Mouse (Mus musculus) gonadal fat pad, adult 2 months (tissue): ENCODE measurements around the gene Zfp568. TPM values are rescaled to one million over a fixed set of nuclear protein-coding genes. Genes with fewer than 3 reads are reported as not detected.

ENCODE experiments used
- DNase-seq: peaks from one replicate; pipeline ENCODE4 v3.0.0-alpha.2; 2012; ENCODE audit warnings: low read depth
- polyA plus RNA-seq: library from polyadenylated mRNA; depleted of rRNA; stranded (reverse); fragments of >200 nt; gene quantifications from 2 replicates; pipeline ENCODE4 v1.2.3, GENCODE M21; 2012

Gene Zfp568
- polyA plus RNA-seq, 1 experiment, result 5.2 TPM

- no peak for DNase-seq
Measured at GRCm38 (mm10) chr7:29989031-29989430, 5.3 kb downstream of the Zfp568 start.

GRCm38 (mm10) chr7:29992698-29993097 lies 8.9 kb downstream of the Zfp568 start:
- no peak for DNase-seq

GRCm38 (mm10) chr7:29993340-29993739 lies 9.6 kb downstream of the Zfp568 start:
- DNase-seq, result no peak

GRCm38 (mm10) chr7:29995134-29995533 lies 11.4 kb downstream of the Zfp568 start:
- no peak for DNase-seq

GRCm38 (mm10) chr7:30000601-30001000 lies 16.8 kb downstream of the Zfp568 start:
- no peak for DNase-seq

GRCm38 (mm10) chr7:30007601-30008000 lies 23.8 kb downstream of the Zfp568 start:
- no peak for DNase-seq

- DNase-seq, result no peak
Measured at GRCm38 (mm10) chr7:30008020-30008690, 24.4 kb downstream of the Zfp568 start.

GRCm38 (mm10) chr7:30009321-30010085 lies 25.7 kb downstream of the Zfp568 start:
- no peak for DNase-seq

- DNase-seq, result no peak
Measured at GRCm38 (mm10) chr7:30010551-30011195, 26.9 kb downstream of the Zfp568 start.

- DNase-seq, result no peak
Measured at GRCm38 (mm10) chr7:30012956-30013363, 29.2 kb downstream of the Zfp568 start.

GRCm38 (mm10) chr7:30017226-30017625 lies 33.5 kb downstream of the Zfp568 start:
- DNase-seq, result no peak

GRCm38 (mm10) chr7:30019543-30019942 lies 35.8 kb downstream of the Zfp568 start:
- DNase-seq, result no peak

- DNase-seq, result no peak
Measured at GRCm38 (mm10) chr7:30023324-30023723, 39.6 kb downstream of the Zfp568 start.

- DNase-seq, result no peak
Measured at GRCm38 (mm10) chr7:30023800-30024199, 40.0 kb downstream of the Zfp568 start.

- no peak for DNase-seq
Measured at GRCm38 (mm10) chr7:30025358-30025757, 41.6 kb downstream of the Zfp568 start.

- no peak for DNase-seq
Measured at GRCm38 (mm10) chr7:30027331-30027730, 43.6 kb downstream of the Zfp568 start.

- DNase-seq, result no peak
Measured at GRCm38 (mm10) chr7:30028572-30028971, 44.8 kb downstream of the Zfp568 start.

- DNase-seq, result no peak
Measured at GRCm38 (mm10) chr7:30030677-30031076, 46.9 kb downstream of the Zfp568 start.

GRCm38 (mm10) chr7:30031379-30031778 lies 47.6 kb downstream of the Zfp568 start:
- no peak for DNase-seq

GRCm38 (mm10) chr7:30034331-30034730 lies 50.6 kb downstream of the Zfp568 start:
- no peak for DNase-seq

GRCm38 (mm10) chr7:30044354-30044753 lies 60.6 kb downstream of the Zfp568 start:
- no peak for DNase-seq

GRCm38 (mm10) chr7:30048126-30048525 lies 64.4 kb downstream of the Zfp568 start:
- DNase-seq, result no peak
